Mouse (Mus musculus) layer of hippocampus, adult 8-10 months (tissue): ENCODE results near the gene Otop2. TPM values are rescaled to one million over a fixed set of nuclear protein-coding genes. Genes with fewer than 3 reads are reported as not detected.
A peak's percentile ranks its signal among the peaks of the same experiment; 100 is the strongest.

ENCODE experiments used
- DNase-seq, 2 experiments: peaks; one replicate each; pipeline ENCODE4 v3.0.0; 2022; ENCODE audit warnings: low spot score in 2 of 2
- total RNA-seq, 4 experiments: library from RNA; stranded (reverse); gene quantifications; 2 replicates each; pipeline ENCODE4 v1.2.4; 2022

Otop2 gene
- total RNA-seq, 4 experiments from 2014 or later = 0.30 to 0.55 (median 0.40) TPM

DNA sequence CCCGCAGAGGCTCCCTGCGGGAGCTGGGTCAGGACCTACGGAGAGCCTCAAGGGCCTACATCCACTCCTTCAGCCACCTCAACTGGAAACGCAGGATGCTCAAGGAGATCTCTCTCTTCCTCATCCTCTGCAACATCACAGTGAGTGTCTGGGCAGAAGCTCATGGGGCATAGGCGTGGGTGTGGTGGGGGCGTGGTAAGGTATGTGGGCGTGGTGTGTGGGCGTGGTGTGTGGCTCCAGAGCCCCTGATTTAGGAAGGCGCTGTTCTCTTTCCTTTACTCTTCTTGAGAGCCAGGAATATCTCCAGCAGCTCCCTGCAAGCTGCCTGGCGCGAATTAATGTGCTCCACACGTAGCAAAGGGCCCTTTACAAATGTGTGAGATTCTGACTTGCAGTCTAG is 38.0 kb downstream of the Otop2 start:
- DNase-seq = no peak

DNA sequence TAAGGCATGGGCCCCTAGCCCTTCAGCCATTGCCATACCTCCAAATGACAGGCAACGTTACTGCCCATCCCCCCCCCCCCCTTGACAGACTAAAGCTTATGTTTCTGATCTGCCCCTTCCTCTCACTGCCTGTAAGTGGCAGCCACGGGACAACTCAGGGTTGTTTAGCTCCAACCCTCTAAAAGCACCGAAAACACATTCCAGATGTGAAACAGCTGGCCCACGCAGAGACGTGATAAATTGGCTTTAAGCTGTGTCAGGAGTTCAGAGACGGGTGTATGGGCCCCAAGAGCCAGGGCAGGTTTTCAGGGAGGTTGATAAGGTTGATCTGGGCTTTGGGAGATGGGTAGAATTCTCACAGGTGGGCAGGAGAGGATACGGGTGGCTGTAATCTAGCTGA is 38.6 kb downstream of the Otop2 start:
- no peak for DNase-seq

DNA sequence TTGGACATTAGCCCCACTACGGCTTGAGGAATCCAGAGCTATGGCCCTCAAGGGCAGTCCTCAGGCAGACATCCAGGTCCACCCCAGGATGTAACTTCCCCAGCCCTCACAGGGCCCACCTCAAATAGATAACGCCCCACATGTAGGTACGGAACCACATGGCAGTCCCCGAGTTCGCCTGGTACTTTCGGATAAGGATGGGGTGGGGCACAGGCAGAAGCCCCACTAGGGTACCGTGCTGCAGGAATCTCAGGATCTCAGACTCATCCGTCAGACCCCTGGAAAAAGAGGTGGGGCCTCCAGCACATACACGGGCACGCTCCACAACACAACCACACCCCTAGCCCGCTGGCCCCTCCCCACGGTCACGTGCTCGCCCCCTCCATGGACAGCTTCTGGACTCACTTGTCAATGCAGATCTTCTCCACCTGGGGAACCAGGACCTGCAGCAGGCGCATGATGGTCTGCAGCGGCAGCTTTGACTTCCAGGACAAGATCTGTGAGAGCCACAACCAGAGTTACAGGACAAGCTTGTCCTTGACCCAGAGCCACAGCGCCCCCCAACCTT is 41.8 kb downstream of the Otop2 start:
- no peak for DNase-seq

DNA sequence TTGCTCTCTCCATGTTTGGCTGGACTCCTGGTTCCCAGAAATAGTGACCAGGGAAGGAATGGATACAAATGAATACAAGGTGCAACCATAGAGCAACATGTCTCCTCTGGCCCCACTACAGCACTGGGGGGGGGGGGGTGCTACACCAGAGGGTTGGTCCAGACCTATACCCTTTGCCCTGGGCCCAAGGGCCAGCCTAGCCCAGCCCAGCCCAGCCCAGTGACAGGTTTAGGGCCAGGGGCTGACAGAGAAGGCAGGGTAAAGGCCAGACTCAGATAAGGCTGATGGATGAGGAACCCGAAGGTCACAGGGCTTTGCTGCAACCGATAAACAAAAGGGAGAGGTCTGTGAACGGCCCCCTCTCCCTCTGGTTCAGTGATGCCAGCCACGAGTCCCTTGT is 43.0 kb downstream of the Otop2 start:
- no peak for DNase-seq

DNA sequence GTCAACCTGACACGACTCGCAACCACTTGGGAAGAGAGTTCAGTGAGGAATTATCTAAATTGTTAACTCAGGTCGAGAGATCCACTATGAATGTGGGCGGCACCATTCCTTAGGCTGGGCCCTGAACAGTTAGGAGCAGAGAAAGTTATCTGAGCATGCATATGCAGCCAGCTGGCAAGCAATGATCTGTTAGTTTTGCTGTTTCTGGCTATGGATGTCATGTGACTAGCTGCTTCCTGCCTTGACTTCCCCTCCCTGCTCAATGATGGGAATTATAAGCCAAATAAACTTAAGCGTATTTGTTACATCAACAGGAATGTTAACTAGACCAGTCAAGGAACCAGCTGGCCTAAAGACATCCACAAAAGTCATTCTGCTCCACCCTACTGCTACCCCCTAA is 46.4 kb downstream of the Otop2 start:
- no peak for DNase-seq

DNA sequence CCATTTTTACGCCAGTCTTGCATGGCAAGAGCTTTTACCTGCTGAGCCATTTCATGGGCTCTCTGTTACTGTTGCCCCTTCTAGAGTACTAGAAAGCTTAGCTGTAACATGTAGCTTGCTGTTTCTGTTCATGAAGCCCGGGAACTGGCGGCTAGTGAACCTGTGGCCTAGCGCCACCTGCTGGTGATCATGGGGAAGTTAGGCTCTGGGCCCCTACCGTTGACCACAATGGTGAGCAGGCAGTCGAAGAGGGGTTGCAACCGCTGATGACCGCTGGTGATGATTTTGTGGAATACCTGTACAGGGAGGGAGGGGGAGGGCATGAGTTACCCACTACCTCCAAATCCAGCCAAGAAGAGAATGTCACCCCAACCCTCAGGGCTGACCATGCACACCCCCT is 47.2 kb downstream of the Otop2 start:
- peak in 1 of 2 experiments; percentile 61 for DNase-seq

DNA sequence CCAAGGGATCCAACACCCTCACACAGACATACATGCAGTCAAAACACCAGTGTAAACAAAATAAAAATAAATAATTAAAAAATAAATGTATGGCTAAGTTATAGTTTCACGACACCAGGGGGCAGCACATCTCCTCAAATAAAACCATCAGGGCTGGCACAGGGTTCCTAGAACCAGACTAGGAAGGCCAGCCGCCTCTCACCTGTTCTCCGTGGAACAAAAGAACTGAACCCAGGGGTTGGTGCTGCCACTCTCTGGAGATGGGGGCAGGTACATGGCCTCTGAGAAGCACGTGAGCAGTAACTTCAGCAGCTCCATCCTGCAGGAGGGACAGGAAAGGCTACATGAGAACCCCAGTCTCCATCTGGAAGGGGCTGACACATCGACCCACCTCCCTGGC is 51.5 kb downstream of the Otop2 start:
- DNase-seq = peak in 1 of 2 experiments; percentile 75

DNA sequence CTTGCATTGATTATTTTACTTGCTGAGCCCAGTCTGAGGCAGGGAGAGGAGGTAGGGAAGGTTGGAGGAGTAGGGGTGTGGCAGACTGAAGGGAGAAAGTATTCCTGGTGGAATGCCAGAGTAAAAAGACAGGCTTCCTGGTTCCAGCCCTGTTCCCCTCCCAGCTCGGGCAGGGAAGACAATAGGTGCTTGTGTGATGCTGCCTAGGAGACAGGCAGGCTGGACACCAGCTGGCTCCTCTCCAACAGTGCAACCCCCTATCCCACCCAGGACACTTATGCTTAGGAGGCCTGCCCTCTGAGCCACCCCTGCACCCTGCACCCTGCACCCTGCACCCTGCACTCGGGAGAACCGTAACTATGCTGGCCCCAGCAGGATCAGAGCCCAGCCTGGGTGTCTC is 52.3 kb downstream of the Otop2 start:
- no peak for DNase-seq

DNA sequence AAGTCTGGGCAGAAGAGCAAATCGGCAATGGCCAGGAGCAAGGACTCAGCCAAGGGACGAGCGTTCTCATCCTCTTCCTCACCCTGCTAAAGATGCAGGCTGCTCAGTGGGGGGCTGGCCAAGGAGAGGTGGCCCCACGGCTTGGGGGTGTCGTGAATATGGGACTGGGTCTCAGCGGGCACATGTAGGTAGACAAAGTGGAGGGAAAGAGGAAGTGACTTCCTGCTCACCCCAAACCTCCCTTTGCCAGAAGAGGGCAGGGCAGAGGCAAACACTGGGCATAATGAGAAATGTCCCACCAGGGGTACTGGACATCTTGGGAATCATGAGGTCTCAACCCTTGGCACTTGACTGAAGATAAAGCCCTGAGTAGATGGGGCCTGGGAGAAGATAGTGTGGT is 52.8 kb downstream of the Otop2 start:
- no peak for DNase-seq

DNA sequence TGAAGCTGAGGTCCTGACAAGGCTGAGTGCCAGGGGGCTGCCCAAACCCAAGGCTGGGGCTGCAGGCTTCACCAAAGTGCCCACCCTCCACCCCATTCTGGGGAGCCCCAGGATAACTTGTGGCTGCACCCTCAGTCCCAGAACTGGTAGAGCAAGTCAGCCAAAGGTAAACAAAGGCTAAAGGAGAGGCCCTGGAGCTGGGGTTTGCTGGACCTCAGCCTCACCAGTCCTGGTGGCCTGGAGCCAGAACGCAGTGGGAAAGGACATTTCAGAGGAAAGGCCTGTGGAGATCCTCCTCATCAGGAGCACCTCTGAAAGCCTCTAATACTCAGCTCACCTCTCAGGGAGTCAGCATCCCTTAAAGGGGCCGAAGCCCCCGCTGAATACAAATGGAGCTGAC is 57.2 kb downstream of the Otop2 start:
- no peak for DNase-seq

DNA sequence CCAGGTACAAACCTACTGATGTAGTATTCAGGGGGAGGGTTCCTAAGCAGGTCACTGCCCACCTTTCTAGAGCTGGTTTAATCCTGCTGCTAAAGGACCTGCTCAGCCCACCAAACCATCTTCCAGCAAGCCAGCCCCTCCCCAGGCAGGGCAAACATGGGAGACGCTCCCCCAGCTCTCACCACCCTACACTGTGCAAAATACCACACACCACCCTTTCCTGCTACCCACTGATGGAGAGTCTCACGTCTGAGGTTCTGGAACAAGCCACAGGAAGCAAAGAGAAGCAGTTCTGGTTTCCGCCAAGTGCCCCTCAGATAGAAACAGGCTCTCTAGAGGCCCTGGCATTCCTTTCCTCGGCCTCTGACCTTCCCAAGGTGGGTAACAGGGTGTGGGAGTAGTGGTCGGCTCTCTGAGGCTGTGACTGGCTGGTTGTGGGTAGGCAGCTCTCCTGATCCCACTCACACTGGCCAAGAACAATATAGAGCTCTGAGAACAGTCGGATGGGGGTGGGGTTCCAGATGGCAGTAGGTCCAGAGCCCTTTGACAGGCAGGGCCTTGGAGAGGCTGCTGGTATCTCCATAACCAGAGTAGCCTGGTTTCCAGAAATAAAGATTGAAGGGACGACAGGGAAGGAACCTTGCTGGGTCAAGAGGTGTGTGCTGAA is 59.2 kb downstream of the Otop2 start:
- peak in 1 of 2 experiments; percentile 29 for DNase-seq

DNA sequence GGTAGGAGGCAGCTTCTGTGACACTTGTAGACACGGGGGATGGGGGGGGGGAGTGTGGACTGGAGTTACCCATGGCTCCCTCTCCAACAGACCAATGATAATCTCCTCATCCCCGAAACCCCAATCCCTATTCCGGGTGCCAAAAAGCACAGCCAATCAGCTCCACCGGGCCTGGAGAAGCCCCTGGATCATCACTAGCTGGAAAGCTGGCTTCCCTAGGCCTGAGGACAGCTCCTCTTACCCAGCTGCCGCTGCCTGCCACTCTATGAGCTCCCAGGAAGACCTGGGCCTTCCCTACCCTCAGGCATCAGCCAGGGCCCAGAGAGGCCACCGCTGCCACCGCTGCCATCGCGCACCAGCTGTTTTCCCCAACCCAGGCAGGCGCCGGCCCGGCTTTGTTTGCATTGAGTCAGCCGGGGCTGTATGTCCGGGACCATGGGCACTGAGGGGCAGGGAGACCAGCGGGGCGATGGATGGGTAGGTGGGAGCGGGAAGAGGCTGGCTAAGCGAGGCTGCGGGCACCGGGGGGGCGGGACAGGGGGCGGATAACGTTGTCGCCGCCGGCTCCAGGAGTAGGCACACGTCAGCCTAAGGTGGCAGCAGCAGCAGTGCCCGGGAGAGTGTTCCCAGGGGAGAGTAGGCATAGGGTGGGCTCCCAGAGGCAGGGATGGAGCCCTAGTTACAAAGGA is 59.9 kb downstream of the Otop2 start:
- peak; percentile 64 to 67 for DNase-seq

DNA sequence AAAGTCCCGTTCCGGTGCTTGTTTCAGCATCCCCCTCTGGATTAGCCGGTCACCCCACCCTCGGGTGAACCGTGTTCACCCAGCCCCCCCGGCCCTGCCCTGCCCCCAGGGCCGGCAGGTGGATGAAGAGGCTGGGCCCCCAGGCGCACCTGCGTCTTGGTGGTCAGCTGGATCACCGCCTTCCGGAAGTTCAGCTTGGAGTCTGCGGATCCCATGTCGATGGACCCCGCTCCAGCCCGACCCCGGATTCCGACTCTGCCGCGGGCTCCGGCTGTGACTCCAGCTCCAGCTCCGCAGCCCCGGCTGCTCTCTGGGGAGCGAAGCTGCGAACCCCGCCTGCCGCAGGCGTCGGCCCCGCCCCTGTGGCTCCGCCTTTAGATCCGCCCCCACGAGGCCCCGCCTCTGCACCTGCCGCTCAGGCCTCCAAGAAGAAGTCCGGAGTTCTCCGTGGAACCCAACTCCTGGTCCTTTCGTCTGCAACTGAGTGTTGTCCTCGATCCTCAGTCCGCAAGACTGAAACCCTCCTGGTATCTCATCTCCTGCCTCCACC is 60.5 kb downstream of the Otop2 start, which contains the start of gene Hid1:
TSS of gene Hid1 (minus strand) at position 362 of the 550 bp plus-strand sequence.
- peak; percentile 83 to 88 for DNase-seq

DNA sequence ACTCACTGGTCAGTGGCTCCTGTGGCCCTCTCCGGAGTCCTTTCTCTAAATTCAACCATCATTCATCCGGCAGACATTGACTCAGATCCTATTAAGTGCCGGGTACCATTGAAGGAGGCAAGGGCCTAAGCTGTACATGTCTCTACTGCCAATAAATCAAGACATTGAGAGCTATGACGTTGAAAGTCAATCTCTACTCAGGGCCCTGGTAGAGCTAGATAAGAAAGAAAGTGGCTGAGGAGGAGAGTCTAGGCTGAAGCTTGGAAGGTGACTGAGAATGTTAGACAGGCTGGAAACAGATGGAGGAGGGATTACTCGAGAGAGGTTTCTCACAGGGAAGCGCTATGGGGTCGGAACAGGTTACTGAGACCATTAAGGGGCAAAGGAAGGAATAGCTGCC is 63.4 kb downstream of the Otop2 start:
- DNase-seq = no peak

DNA sequence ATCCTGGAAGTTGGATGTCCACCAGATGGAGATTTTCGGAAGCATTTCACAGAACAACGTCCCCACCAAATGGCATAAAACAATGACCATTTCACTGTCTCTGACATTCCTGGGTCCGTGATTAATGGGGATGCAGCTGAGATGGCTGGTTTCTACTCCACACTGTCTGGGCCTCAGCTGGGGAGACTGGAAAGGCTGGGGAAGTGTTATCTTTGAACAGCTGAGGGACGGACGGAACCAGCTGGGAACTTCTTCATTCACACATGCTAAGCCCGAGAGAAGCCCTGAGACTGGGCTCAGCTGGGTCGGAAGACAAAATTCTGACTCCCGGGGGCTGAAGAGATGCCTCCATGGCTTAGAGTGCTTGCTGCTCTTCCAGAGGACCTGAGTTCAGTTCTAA is 64.4 kb downstream of the Otop2 start:
- DNase-seq = no peak

DNA sequence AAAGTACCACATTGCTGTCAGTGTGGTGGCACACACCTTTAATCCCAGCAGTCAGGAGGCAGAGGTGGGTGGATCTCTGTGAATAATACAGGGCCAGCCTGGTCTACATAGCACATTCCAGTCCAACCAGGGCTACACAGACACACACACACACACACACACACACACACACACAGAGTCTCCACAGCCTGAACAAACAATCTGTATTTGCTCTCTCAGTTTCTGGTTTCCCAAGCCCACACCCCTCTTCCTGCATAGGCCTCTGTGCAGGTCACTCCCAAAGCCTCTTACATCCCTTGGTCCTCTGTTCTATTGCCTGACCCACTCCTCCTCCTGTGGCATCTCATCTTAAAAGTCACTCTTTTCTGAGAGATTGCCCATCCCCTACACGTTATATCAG is 65.1 kb downstream of the Otop2 start:
- DNase-seq = no peak

DNA sequence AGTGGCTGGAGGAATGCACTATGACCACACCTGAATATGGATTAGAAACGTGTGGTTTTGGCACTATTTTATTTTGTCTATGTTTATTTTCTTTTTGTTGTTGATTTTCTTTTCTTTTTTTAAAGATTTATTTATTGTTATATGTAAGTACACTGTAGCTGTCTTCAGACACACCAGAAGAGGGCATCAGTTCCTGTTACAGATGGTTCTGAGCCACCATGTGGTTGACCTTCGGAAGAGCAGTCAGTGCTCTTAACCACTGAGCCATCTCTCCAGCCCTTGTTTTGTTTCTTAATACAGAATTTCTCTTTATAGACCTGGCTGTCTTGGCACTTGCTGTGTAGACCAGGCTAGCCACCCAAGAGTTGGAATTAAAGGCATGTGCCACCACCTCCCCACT is 65.8 kb downstream of the Otop2 start:
- no peak for DNase-seq

DNA sequence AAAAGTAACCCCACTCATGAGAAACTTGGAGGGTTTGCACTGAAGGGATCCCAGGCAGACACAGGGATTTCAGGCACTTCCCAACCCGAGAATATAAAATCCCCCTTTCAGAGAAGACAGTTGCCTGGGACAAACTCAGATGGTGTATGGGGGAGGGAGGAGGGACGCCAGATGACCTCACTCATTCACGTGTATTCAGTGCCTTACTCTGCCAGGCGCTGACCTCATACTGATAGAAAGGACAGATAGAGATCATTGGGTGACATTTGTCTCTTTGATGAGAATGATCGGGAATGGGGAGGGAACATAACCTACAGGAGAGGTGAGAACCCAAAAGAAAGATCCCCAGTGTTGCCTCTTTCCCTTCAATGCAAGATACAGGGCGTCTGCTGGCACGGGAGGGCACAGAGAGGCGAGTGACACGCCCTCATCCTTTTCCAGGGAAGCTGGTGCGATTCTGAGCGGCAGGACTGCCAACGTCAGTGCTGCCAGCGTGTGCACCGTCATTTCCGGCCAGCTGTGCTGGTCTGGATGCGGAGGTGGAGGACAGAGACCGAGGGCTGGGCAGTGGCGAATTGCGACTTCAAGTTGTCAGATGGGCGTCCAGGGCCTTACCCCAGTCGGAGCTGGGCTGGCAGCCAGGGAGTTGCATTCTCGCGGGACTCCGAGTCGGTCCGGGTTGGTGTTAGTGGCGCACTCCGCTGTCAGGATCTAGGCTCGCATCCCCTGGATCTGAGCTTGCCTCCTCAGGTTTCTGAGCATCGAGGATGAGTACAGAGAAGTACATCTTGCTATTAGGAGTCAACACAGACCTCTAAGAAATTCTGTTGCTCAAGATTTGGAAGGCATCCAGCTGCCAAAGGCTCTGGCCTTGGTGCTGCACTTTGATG is 67.1 kb downstream of the Otop2 start:
- DNase-seq = peak; percentile 82 to 85

DNA sequence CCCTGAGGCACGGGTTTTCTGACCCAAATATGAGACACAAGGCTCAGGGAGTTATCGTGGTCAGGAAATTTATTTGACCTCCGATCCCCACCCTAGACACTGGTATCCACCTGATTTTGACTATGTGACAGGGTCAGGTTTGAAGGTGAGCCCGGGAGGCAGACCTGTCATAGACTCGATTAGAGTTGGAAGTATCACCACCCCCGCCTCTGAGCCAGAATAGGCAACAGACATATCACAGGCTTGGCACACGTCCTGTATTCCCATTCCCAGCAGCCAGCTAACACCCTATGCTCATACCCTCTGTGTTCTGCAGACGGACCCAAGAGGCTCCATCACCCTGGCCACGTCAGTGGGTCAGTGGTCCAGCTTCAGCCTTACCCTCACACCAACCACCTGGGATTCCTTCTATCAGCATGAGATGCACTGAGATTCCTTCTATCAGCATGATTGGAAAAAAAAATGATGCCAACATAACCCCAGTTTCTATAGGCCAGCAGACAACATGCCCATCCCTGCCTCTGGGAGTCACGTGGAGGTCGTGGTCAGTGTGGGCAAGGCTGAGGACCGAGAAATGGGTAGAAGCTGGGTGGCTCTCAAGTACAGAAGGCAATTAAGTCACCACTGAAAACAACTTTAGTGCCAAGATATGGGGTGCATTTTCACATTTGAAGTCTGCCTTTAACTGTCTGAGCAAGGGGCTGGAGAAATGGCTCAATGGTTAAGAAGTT is 67.9 kb downstream of the Otop2 start:
- DNase-seq = peak in 1 of 2 experiments; percentile 52

DNA sequence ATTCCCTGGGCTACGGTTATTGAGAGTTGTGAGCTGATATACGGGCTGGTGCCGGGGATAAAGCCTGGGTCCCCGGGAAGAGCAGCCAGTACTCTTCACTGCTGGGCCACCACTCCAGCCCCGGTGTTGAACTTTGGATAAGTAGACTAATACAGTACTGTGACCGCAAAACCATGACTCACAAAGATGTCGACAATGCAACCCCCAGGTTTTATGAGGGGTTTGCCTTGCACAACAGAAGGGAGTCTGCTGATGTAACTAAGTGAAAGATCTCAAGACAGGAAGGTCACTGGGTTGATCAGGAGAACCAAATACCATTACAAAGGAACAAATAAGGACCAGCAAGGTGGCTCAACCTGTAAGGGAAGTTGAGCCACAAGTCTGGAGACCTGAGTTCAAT is 69.8 kb downstream of the Otop2 start:
- no peak for DNase-seq

DNA sequence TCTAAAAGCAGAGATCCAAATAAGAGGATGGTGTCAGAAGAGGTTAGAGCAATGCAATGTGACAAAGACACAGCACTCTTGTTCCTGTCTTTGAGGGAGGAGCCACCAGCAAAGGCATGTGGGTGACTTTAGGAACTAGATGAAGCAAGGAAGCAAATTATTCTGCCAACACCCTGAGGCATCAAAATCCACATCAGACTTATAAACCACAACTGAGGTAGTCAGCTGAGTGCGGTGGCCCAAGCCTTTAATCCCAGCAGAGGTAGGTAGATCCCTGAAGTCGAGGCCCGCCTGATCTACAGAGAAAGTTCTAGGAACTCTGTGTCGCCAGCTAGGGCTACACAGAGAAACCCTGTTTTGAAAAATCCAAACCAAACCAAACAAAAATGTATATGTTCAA is 70.3 kb downstream of the Otop2 start:
- no peak for DNase-seq
